In the genomic region with DNA sequence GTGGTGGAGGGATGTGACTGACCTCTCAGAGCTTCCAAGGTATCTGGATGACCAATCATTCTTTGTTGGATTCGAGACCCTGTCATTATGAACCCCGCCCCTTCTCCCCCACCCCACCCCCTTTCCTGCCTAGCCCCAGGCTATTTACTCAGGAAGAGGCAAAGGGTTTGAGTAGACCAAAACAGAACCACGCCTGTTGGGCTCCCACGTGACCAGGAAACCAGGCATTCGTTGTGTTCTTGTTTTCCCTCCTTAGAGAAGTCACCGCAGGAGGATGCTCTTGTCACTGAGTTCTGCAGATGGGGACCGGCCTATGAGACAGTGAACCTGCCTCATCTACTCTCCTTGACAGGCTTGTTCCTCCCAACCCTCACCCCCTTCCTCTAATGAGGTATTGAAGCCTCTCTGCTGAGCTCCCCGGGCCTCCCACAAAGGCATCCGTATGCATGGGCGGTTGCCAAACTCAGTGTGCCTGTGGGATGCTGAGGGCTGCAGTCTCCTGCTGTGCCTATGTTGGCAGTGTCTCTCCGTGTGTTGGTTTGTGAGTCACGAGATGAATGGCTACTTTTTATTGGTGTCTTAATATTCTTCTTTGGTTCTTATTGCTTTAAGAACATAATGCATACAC, we compare ENCODE assay signal across 9 mouse cellular contexts. TPM values are rescaled to one million over a fixed set of nuclear protein-coding genes. Genes with fewer than 3 reads are reported as not detected.
A peak's percentile ranks its signal among the peaks of the same experiment; 100 is the strongest.
DNase-seq lines count a peak whose midpoint lies in the region; ATAC-seq and TF ChIP-seq lines count a peak whose summit lies in the region.
"Had no signal": no experiment of that assay in that cellular context is flagged by ENCODE, and none has a peak within 500 bp of the region (broad histone marks: within the 10 kb centered on the region; RNA-seq: fewer than 3 reads in every experiment).

No protein-coding gene starts in this region.

- DNase-seq in embryo, embryonic 11 days = peak; percentile 25
- no peak for DNase-seq in embryo, embryonic 10 days (ENCODE audit: low spot score)
- DNase-seq in forebrain, embryonic 10.5 days (ENCODE audit: extremely low spot score, low spot score) = no peak
- peak; percentile 82 to 84 for DNase-seq in layer of hippocampus, adult 8-10 months (ENCODE audit: low spot score in 2 of 2)
- DNase-seq in heart, embryonic 10.5 days (ENCODE audit: low spot score) = no peak
- DNase-seq in thymus, adult 2 months = no peak

- 0 out of 2 replicates have a peak overlapping the region, but pooled peaks have one; percentile 37 for H3K27ac ChIP-seq in forebrain, embryonic 10.5 days
- H3K27ac ChIP-seq in neural tube, embryonic 14.5 days (ENCODE audit: low read depth, low read length) = no peak overlapping the region
- H3K27ac ChIP-seq in heart, embryonic 10.5 days = no peak overlapping the region
- no peak overlapping the region for H3K27ac ChIP-seq in intestine, postnatal 0 days (ENCODE audit: low read depth, low read length)
- H3K27ac ChIP-seq in thymus, adult 2 months (ENCODE audit: control insufficient read depth, insufficient read depth, low read length) = no peak overlapping the region

- ATAC-seq in neural tube, embryonic 14.5 days (ENCODE audit: low read depth) = peak; percentile 76
- no peak for ATAC-seq in intestine, postnatal 0 days

- no peak for TF ChIP-seq POLR2A in thymus, adult 2 months (IDR thresholded peaks at IDR 0.05; ENCODE audit: control insufficient read depth, extremely low read depth, insufficient read depth, low read length, poor library complexity)

- peaks cover 31% of the 10 kb centered on the region for H3K4me1 ChIP-seq in forebrain, embryonic 10.5 days
- no peaks in the 10 kb centered on the region for H3K4me1 ChIP-seq in neural tube, embryonic 14.5 days (ENCODE audit: control insufficient read depth, insufficient read depth, low read length)
- no peaks in the 10 kb centered on the region for H3K4me1 ChIP-seq in heart, embryonic 10.5 days
- H3K4me1 ChIP-seq in intestine, postnatal 0 days (replicated peaks; ENCODE audit: control insufficient read depth, insufficient read depth, low read length) = no peaks in the 10 kb centered on the region
- H3K4me1 ChIP-seq in thymus, adult 2 months (replicated peaks; ENCODE audit: control insufficient read depth, insufficient read depth, low read length) = peaks cover 4% of the 10 kb centered on the region; the same call in 1 of the 2 replicates

- no peak for TF ChIP-seq CTCF in intestine, postnatal 0 days (IDR thresholded peaks at IDR 0.05; ENCODE audit: low read depth)
- TF ChIP-seq CTCF in thymus, adult 2 months (IDR thresholded peaks at IDR 0.05; ENCODE audit: borderline replicate concordance, control insufficient read depth, extremely low read depth, insufficient read depth, low read length, poor library complexity) = no peak

- no peak overlapping the region for H3K9ac ChIP-seq in neural tube, embryonic 14.5 days (replicated peaks; ENCODE audit: low read depth, low read length)
- no peak overlapping the region for H3K9ac ChIP-seq in intestine, postnatal 0 days (ENCODE audit: low read depth, low read length)

- no peaks in the 10 kb centered on the region for H3K27me3 ChIP-seq in forebrain, embryonic 10.5 days (ENCODE audit: poor library complexity, severe bottlenecking)
- no peaks in the 10 kb centered on the region for H3K27me3 ChIP-seq in neural tube, embryonic 14.5 days (ENCODE audit: control insufficient read depth, insufficient read depth, low read length)
- no peaks in the 10 kb centered on the region for H3K27me3 ChIP-seq in heart, embryonic 10.5 days (ENCODE audit: insufficient read depth, poor library complexity, severe bottlenecking)
- H3K27me3 ChIP-seq in intestine, postnatal 0 days (replicated peaks; ENCODE audit: control insufficient read depth, insufficient read depth, low read length) = no peaks in the 10 kb centered on the region
- H3K27me3 ChIP-seq in thymus, adult 2 months (ENCODE audit: control insufficient read depth, insufficient read depth, low read length) = no peaks in the 10 kb centered on the region
- H3K27me3 ChIP-seq: CH12.LX had no signal

- no peak overlapping the region for H3K4me3 ChIP-seq in forebrain, embryonic 10.5 days
- no peak overlapping the region for H3K4me3 ChIP-seq in neural tube, embryonic 14.5 days (ENCODE audit: low read depth, low read length)
- H3K4me3 ChIP-seq in heart, embryonic 10.5 days = no peak overlapping the region
- H3K4me3 ChIP-seq in intestine, postnatal 0 days (ENCODE audit: low read depth, low read length) = no peak overlapping the region
- H3K4me3 ChIP-seq in thymus, adult 2 months (ENCODE audit: control insufficient read depth, insufficient read depth, low read length) = no peak overlapping the region

- H3K36me3 ChIP-seq in forebrain, embryonic 10.5 days (replicated peaks) = no peaks in the 10 kb centered on the region
- no peaks in the 10 kb centered on the region for H3K36me3 ChIP-seq in neural tube, embryonic 14.5 days (ENCODE audit: control insufficient read depth, insufficient read depth, low read length)
- H3K36me3 ChIP-seq in heart, embryonic 10.5 days = no peaks in the 10 kb centered on the region
- H3K36me3 ChIP-seq in intestine, postnatal 0 days (ENCODE audit: control insufficient read depth, insufficient read depth) = no peaks in the 10 kb centered on the region
- H3K36me3 ChIP-seq in thymus, adult 2 months (ENCODE audit: control insufficient read depth, insufficient read depth, low read length) = no peaks in the 10 kb centered on the region

- no peaks in the 10 kb centered on the region for H3K9me3 ChIP-seq in forebrain, embryonic 10.5 days
- no peaks in the 10 kb centered on the region for H3K9me3 ChIP-seq in neural tube, embryonic 14.5 days (ENCODE audit: control insufficient read depth, low read length)
- H3K9me3 ChIP-seq in heart, embryonic 10.5 days = no peaks in the 10 kb centered on the region
- no peaks in the 10 kb centered on the region for H3K9me3 ChIP-seq in intestine, postnatal 0 days (ENCODE audit: control insufficient read depth)

- 11% methylated on average over 12 of the region's 12 CpGs for WGBS in forebrain, embryonic 10.5 days
- WGBS in neural tube, embryonic 14.5 days = 9% methylated on average over 12 of the region's 12 CpGs
- WGBS in heart, embryonic 10.5 days = 19% methylated on average over 12 of the region's 12 CpGs
- WGBS in intestine, postnatal 0 days = 23% methylated on average over 12 of the region's 12 CpGs
- WGBS in thymus, adult 2 months = 33% methylated on average over 12 of the region's 12 CpGs

- no peak overlapping the region for H3K4me2 ChIP-seq in neural tube, embryonic 14.5 days (ENCODE audit: low read depth, low read length)
- H3K4me2 ChIP-seq in intestine, postnatal 0 days (replicated peaks; ENCODE audit: low read depth) = no peak overlapping the region

RNA-seq across cellular contexts. Expression of a gene that starts 28.5 kb away (rescaled TPM):
- 420 and 444 TPM in 2 replicates for polyA plus RNA-seq in forebrain, embryonic 10.5 days (2016; fragmentation: Nextera tagmentation; extraction: Ambion mirVana)
- 1 to 10 TPM; 2.0 to 3.3 (median 2.2) TPM for total RNA-seq in layer of hippocampus, adult 8-10 months (2022)
- polyA plus RNA-seq in neural tube, embryonic 14.5 days (2014; fragmentation: Nextera tagmentation; extraction: Ambion mirVana) = 24.5 and 34.5 TPM in 2 replicates
- 248 and 312 TPM in 2 replicates for polyA plus RNA-seq in heart, embryonic 10.5 days (2016; fragmentation: Nextera tagmentation; extraction: Ambion mirVana)
- 109 and 119 TPM in 2 replicates for polyA plus RNA-seq in intestine, postnatal 0 days (2015; fragmentation: Nextera tagmentation; extraction: Ambion mirVana)
- 85.3 and 86.2 TPM in 2 replicates for polyA plus RNA-seq in thymus, adult 2 months (2012; rRNA removed)

RNA-seq across cellular contexts. Expression of a gene that starts 35.0 kb away (rescaled TPM):
- polyA plus RNA-seq in forebrain, embryonic 10.5 days (2016; fragmentation: Nextera tagmentation; extraction: Ambion mirVana) = 28.1 and 32.1 TPM in 2 replicates
- 10 to 100 TPM; 18.9 to 21.5 (median 21.0) TPM for total RNA-seq in layer of hippocampus, adult 8-10 months (2022)
- 29.6 and 33.9 TPM in 2 replicates for polyA plus RNA-seq in neural tube, embryonic 14.5 days (2014; fragmentation: Nextera tagmentation; extraction: Ambion mirVana)
- polyA plus RNA-seq in heart, embryonic 10.5 days (2016; fragmentation: Nextera tagmentation; extraction: Ambion mirVana) = 25.6 and 32.1 TPM in 2 replicates
- polyA plus RNA-seq in intestine, postnatal 0 days (2015; fragmentation: Nextera tagmentation; extraction: Ambion mirVana) = 20.2 and 26.1 TPM in 2 replicates
- 50.1 and 50.8 TPM in 2 replicates for polyA plus RNA-seq in thymus, adult 2 months (2012; rRNA removed)

RNA-seq across cellular contexts. Expression of a gene that starts 47.3 kb away (rescaled TPM):
- polyA plus RNA-seq in forebrain, embryonic 10.5 days (2016; fragmentation: Nextera tagmentation; extraction: Ambion mirVana) = 2.2 and 3.1 TPM in 2 replicates
- 100 to 1,000 TPM; 103 to 128 (median 120) TPM for total RNA-seq in layer of hippocampus, adult 8-10 months (2022)
- polyA plus RNA-seq in neural tube, embryonic 14.5 days (2014; fragmentation: Nextera tagmentation; extraction: Ambion mirVana) = 5.4 and 6.6 TPM in 2 replicates
- polyA plus RNA-seq in heart, embryonic 10.5 days (2016; fragmentation: Nextera tagmentation; extraction: Ambion mirVana) = 0.15 and 0.30 TPM in 2 replicates
- 0.17 TPM in 2 replicates for polyA plus RNA-seq in intestine, postnatal 0 days (2015; fragmentation: Nextera tagmentation; extraction: Ambion mirVana)
- 0.57 and 0.69 TPM in 2 replicates for polyA plus RNA-seq in thymus, adult 2 months (2012; rRNA removed)

Comparison
In these comparisons a context has a peak if more than half of its experiments do, and no peak if none do; other contexts are left out.
1. DNase-seq: peak in embryo, embryonic 11 days (single experiment) and layer of hippocampus, adult 8-10 months (2 of 2); none in embryo, embryonic 10 days (single experiment), forebrain, embryonic 10.5 days (single experiment), heart, embryonic 10.5 days (single experiment) and thymus, adult 2 months (single experiment).